Mouse (Mus musculus) ovary, postnatal 10 days (tissue): ENCODE data around the gene Arhgap24.

Experiments used
- DNase-seq: peaks from one replicate; pipeline ENCODE4 v3.0.0; 2022; ENCODE audit warnings: low spot score

Gene Arhgap24

GRCm38 (mm10) chr5:102744051-102744450 lies 262.9 kb downstream of the Arhgap24 start:
- DNase-seq, result no peak

- DNase-seq, result no peak
Observed at GRCm38 (mm10) chr5:102748146-102748545, 267.0 kb downstream of the Arhgap24 start.

- DNase-seq, result no peak
Observed at GRCm38 (mm10) chr5:102749020-102749419, 267.8 kb downstream of the Arhgap24 start.

GRCm38 (mm10) chr5:102750674-102751073 lies 269.5 kb downstream of the Arhgap24 start:
- no peak for DNase-seq

DNA sequence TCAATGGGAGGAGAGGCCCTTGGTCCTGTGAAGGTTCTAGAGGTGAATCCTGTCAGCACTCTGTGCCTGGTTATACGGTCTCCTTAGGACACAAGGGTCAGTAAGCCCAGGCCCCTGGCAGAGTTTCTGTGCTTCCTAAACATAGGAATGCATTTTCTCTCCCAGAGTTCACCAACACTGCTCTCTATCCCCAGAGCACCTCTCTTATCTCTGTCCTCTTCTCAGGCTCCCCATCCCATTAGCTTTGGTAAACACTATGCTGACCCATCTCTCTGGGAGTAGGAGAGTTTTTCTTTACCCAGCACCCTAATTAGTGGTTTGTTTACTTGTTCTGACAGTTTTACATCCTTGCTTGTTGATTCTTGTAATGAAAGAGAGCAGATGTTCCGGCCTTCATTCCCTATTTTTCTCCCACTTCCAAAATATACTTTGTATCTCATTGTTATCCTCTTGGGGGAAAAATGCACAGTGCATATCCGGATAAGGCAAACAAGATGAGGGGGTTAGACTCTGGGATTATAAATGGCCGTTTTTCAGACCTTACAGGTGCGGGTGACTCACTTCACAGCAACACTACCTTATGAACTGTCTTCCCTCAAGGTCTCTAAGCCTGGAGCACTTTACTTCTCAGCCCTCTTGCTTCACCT lies 270.6 kb downstream of the Arhgap24 start:
- DNase-seq, result no peak

- no peak for DNase-seq
Observed at GRCm38 (mm10) chr5:102752308-102752663, 271.1 kb downstream of the Arhgap24 start.

GRCm38 (mm10) chr5:102757040-102757439 lies 275.8 kb downstream of the Arhgap24 start:
- no peak for DNase-seq

DNA sequence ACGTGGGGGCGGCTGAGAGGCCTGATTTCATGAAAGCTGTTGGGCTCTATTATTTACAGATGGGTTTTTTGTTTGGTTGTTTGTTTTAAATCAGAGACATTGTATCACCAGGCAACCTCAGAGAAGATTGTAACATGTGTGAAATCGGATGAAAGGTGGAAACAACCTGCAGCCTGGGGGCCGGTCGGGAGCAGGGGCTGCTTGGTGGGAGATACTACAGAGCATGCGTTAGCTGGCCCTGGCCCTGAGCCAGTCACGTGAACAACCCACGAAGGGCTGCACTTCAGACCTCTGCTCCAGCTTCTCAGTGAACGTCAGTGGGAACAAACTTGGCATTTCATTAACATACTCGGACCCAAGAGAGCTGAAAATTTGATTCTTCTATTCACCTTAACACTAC lies 284.5 kb downstream of the Arhgap24 start:
- DNase-seq, result no peak

- DNase-seq, result no peak
Observed at GRCm38 (mm10) chr5:102766311-102767057, 285.3 kb downstream of the Arhgap24 start.

DNA sequence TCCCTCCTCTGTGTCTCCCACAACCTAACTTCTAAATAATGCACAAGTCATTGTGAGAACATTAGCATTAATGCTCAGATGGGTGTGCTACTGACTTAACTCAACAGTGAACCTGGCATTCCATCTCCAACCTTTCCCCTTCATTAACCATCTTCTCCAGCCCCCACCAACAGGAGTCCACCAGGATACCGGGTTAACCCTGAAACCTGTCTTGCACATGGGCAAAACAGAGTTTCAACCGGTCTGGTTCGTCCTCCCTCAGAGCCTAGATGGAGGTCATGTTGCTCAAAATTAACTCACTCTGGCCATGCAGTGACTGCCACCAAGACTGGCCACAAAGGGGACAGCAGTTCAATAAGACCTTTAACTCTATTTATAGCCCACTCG lies 285.9 kb downstream of the Arhgap24 start:
- no peak for DNase-seq

- no peak for DNase-seq
Observed at GRCm38 (mm10) chr5:102767822-102768221, 286.6 kb downstream of the Arhgap24 start.

DNA sequence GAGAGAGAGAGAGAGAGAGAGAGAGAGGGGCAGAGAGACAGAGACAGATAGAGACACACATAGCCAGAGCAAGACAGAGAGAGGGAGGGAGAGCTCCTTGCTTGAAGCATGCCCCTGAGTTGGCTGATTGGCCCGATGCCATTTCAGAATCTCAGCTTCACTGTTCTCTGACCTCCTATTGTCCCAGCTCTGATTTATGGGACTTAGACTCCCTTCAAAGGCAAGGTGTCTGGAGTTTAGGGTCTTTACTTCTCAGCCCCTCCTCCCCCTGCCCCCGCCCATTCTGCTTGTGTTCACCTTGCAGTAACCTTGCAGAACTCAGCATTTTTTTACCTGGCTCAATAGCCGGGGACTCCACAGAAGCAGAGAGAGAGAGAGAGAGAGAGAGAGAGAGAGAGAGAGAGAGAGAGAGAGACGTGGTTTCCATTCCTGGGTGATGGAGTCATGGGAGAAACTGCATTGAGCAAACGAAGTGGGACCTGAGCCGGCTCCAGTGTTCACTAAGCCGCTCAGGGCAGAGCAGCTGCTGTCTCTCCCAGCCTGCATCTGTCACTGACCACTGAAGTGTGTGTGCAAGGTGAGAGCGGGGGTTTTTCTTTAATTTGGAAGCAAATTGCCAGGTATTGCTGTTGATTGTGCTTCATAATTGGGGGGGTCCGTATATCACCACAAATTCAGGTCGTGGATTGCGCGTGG lies 287.3 kb downstream of the Arhgap24 start:
- DNase-seq, result no peak

DNA sequence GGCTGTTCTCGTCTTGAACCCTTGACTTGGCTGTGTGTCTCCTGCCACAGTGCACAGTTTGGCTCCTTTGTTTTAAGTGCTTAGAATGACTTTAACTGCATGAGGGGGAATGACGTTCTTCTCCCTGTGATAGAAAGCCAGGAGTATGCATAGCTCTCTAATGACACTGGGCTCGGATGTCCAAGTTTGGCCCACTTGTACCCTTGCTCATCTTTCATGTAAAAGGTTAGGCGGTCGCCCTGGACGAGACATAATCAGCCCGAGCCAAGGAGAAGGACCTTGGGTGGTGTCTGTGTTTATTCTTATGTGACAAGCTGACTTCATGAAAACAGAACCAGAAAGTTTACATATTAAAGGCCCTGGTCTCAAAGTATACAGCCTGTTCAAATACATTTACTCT lies 289.4 kb downstream of the Arhgap24 start:
- DNase-seq, result no peak

GRCm38 (mm10) chr5:102774500-102774899 lies 293.3 kb downstream of the Arhgap24 start:
- no peak for DNase-seq

DNA sequence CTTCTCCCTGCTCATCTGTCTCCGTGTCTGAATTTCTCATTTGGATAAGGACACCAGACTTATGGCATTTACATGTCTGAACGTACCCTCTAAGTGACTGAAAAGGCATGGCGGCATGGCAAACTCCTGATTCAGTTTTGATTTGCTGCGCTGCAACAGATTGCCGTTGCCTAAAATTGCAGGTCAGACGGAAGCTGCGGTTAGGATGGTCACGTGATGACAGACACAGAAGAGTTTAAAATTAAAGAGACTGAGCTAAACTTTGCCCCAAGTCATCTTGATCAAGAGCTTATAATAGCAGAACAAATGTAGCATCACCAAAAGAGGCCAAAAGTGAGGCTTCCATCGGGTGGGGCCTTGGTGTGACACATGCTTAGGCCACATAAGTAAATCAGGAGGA lies 296.1 kb downstream of the Arhgap24 start:
- no peak for DNase-seq

DNA sequence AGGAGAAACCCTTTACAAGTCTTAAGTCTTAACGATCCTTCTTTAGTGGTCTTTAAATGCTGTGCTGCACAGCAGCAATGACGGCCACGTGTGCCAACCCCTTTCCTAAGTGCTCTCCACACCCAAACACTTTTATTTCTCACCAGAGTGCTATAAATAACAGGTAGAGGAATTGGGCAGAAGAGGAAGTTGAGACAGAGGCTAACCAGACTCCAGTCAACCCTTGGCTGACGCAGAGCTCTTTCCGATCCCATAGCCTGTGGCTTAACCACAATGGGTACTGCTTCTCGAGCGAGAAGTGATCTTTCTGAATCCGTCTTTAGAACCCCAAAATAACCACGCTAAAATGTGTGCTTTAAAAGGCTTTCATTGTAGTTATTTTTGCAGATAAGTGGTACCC lies 296.7 kb downstream of the Arhgap24 start:
- no peak for DNase-seq

GRCm38 (mm10) chr5:102778253-102778652 lies 297.1 kb downstream of the Arhgap24 start:
- DNase-seq, result no peak

GRCm38 (mm10) chr5:102783585-102783984 lies 302.4 kb downstream of the Arhgap24 start:
- no peak for DNase-seq

GRCm38 (mm10) chr5:102786123-102786522 lies 304.9 kb downstream of the Arhgap24 start:
- no peak for DNase-seq

DNA sequence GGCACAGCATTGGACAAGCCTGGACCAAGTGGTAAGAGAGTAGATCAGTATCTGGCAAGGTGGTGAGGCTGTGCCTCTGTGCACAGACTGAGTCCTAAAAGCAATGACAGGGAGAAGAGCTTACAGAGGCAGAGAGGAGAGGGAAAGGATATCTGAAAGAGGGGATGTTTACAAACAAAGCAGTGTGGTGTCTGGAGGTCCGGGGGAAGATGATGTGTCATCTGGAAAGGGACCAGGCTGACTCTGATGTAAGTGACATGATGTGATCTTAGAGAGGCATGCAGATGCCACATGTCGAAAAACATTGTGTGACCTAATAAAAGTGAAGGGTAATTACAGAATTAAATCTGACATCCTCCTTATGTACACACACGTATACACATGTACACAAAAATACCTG lies 307.2 kb downstream of the Arhgap24 start:
- DNase-seq, result no peak

DNA sequence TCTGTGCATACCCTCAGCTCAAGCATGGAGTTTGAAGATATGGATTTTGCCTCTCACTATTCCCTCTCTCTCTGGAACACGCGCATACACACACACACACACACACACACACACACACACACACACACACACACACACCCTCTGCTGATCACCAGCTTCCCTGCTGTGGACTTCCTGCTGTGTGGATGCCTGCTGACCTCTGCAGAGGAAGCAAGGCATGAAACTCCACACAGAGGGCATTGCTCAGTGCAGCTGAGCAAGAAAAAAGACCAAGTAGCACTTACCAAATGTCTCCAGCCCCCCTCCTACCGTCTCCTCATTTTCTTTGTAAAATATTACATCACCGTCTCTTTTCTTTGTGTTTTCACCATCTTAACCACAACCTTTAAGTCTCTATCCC lies 310.1 kb downstream of the Arhgap24 start:
- no peak for DNase-seq

DNA sequence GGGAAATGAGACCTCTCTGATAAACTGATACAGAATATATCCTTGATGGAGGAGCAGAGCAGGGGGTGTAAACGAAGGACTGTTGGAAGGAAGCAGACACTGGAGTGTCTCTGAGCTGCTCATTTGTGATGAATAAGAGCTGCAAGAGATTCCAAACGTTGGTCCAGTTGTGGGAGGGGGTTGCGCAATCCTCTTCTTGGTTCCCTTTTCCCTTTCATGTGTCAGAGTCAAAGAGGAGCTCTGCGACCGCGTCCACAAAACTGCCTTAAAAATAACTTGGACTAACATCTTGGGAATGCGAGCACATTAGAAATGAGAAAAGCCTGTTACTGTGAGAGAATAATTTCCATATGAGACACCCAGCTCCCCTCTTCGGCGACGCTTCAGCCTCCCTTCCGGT lies 312.3 kb downstream of the Arhgap24 start:
- DNase-seq, result no peak

DNA sequence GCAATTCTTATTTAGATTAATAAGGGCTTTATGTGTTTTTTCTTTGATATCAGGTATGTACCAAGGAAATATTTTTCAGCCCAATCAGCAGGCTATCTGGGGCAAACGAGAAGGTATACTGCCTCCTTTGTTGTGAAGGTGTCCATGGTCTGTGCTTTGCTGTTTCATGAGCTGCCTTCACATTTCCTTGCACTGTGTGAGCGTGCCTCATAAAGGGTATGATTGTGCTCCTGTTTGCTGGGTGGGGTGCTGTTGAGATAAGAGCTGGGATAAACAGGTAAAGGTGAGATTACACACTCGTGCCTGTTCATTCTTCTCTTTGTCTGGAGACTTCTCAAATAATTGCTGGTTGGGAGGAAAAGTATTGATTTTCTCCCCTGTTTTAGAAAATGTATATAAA lies 320.3 kb downstream of the Arhgap24 start:
- no peak for DNase-seq
